Mouse (Mus musculus) left cerebral cortex, postnatal 10 days (tissue): ENCODE data around the gene Cox7b. TPM values are rescaled to one million over a fixed set of nuclear protein-coding genes. Genes with fewer than 3 reads are reported as not detected.
"Not testable (repeated sequence)": the region's sequence is repeated elsewhere in the genome, so short reads cannot be mapped to it uniquely, and the experiment has no call there.

Experiments
- DNase-seq, 2 experiments: peaks; one replicate each; pipeline ENCODE4 v3.0.0; 2021 to 2022; ENCODE audit warnings: low spot score in 2 of 2, mixed read lengths in 1 of 2; ENCODE audit errors: extremely low spot score in 1 of 2
- intact Hi-C: fragments of 180-260 bp; cut with DNase I; formaldehyde crosslinking; loops from one replicate; pipeline ENCODE4 v1.15.1; 2025
- total RNA-seq, 2 experiments: library from RNA; stranded (reverse); gene quantifications; 2 replicates each; pipeline ENCODE4 v1.2.3; 2021

Cox7b gene
- total RNA-seq, result 100 to 1,000 TPM; 354 to 375 TPM

GRCm38 (mm10) chrX:106015571-106016322 is at the start of gene Cox7b:
Cox7b (plus strand) TSS chrX:106015700.
- intact Hi-C loops, result loop anchor here (10.0 kb wide), 1 partner anchor 891 kb away; the partner anchor contains the start of gene Magee1
- DNase-seq, result peak; percentile 73 to 80

GRCm38 (mm10) chrX:106001605-106002004 is 13.9 kb upstream of the Cox7b start:
- intact Hi-C loops, result no loop called here
- no peak for DNase-seq

- DNase-seq, result no peak
- intact Hi-C loops, result loop anchor here (5.0 to 10.0 kb wide), 2 partner anchors 83 to 886 kb away; partner anchors contain the start of genes Atrx and Magee1
These were observed 4.7 kb upstream of the Cox7b start for GRCm38 (mm10) chrX:106010762-106011161.

GRCm38 (mm10) chrX:106011465-106012159 is 3.9 kb upstream of the Cox7b start, which contains the start of gene Magt1:
Magt1 (minus strand) TSS chrX:106011906.
- intact Hi-C loops, result loop anchor here (5.0 to 10.0 kb wide), 2 partner anchors 84 to 887 kb away; partner anchors contain the start of genes Atrx and Magee1
- DNase-seq, result peak; percentile 76 to 93

GRCm38 (mm10) chrX:106012559-106012958 is 2.9 kb upstream of the Cox7b start:
- no peak for DNase-seq
- intact Hi-C loops, result loop anchor here (5.0 to 10.0 kb wide), 2 partner anchors 85 to 888 kb away; partner anchors contain the start of genes Atrx and Magee1

GRCm38 (mm10) chrX:106013217-106013616 is 2.3 kb upstream of the Cox7b start:
- intact Hi-C loops, result loop anchor here (5.0 to 10.0 kb wide), 2 partner anchors 86 to 888 kb away; partner anchors contain the start of genes Atrx and Magee1
- DNase-seq, result peak; percentile 13 to 47

- intact Hi-C loops, result loop anchor here (5.0 to 10.0 kb wide), 2 partner anchors 88 to 890 kb away; partner anchors contain the start of genes Atrx and Magee1
These were observed 641 bp upstream of the Cox7b start for GRCm38 (mm10) chrX:106014741-106015377.

GRCm38 (mm10) chrX:106017102-106017501 is 1.6 kb downstream of the Cox7b start:
- intact Hi-C loops, result loop anchor here (10.0 kb wide), 1 partner anchor 892 kb away; the partner anchor contains the start of gene Magee1
- DNase-seq, result no peak

More at GRCm38 (mm10) chrX:106014741-106015377, 641 bp upstream of the Cox7b start:
- DNase-seq, result not testable (repeated sequence)

- no peak for DNase-seq
- intact Hi-C loops, result loop anchor here (10.0 kb wide), 1 partner anchor 893 kb away; the partner anchor contains the start of gene Magee1
These were observed 2.0 kb downstream of the Cox7b start for GRCm38 (mm10) chrX:106017516-106017915.

GRCm38 (mm10) chrX:106026418-106027342 is 11.2 kb downstream of the Cox7b start, which contains the start of gene Atp7a:
Atp7a (plus strand) TSS chrX:106027276.
- DNase-seq, result peak; percentile 84 to 95
- intact Hi-C loops, result loop anchor here (2.0 to 10.0 kb wide), 4 partner anchors 66 to 358 kb away; no protein-coding TSS in a partner anchor

- intact Hi-C loops, result loop anchor here (2.0 to 10.0 kb wide), 4 partner anchors 65 to 357 kb away; no protein-coding TSS in a partner anchor
- DNase-seq, result no peak
These were observed 11.8 kb downstream of the Cox7b start for GRCm38 (mm10) chrX:106027343-106027674.

GRCm38 (mm10) chrX:106030176-106030575 is 14.7 kb downstream of the Cox7b start:
- intact Hi-C loops, result no loop called here
- DNase-seq, result no peak

- DNase-seq, result no peak
- intact Hi-C loops, result no loop called here
These were observed 15.6 kb downstream of the Cox7b start for GRCm38 (mm10) chrX:106031124-106031523.

GRCm38 (mm10) chrX:106035727-106036126 is 20.2 kb downstream of the Cox7b start:
- intact Hi-C loops, result no loop called here

GRCm38 (mm10) chrX:106037185-106037752 is 21.8 kb downstream of the Cox7b start:
- DNase-seq, result no peak
- intact Hi-C loops, result no loop called here

More at GRCm38 (mm10) chrX:106035727-106036126, 20.2 kb downstream of the Cox7b start:
- DNase-seq, result no peak

- intact Hi-C loops, result no loop called here
- DNase-seq, result no peak
These were observed 28.5 kb downstream of the Cox7b start for GRCm38 (mm10) chrX:106043863-106044617.

GRCm38 (mm10) chrX:106045455-106045854 is 30.0 kb downstream of the Cox7b start:
- peak in 1 of 2 experiments; percentile 17 for DNase-seq
- intact Hi-C loops, result no loop called here
